Mouse (Mus musculus): ENCODE measurements around the gene Crebbp.

GRCm38 (mm10) chr16:4168476-4168875, 45.3 kb downstream of the Crebbp start:
- TF ChIP-seq CTCF (IDR thresholded peaks at IDR 0.05; ENCODE audit: insufficient read depth, low read length): no peak
- no peak for TF ChIP-seq POLR2A (IDR thresholded peaks at IDR 0.05; ENCODE audit: borderline replicate concordance, extremely low read depth, low read depth, low read length)

All from lung, adult 2 months (tissue).